Mouse (Mus musculus) adrenal gland, adult 18-20 months (tissue): ENCODE measurements at regions not wholly inside any gene's neighbourhood (a gene's known extent, or its start where the extent isn't known, plus 50 kb on each side); places are given as distances from the start of the nearest gene placed in this dataset.

ENCODE experiments used
- DNase-seq, 2 experiments: peaks; one replicate each; pipeline ENCODE4 v3.0.0; 2021 to 2022; ENCODE audit warnings: low spot score in 2 of 2

GRCm38 (mm10) chr5:75829850-75830625, 148.2 kb downstream of the Kdr start:
- DNase-seq = no peak

GRCm38 (mm10) chr5:75828332-75828731, 149.9 kb downstream of the Kdr start:
- DNase-seq = no peak

- DNase-seq = peak in 1 of 2 experiments; percentile 5
Observed at GRCm38 (mm10) chr5:75826283-75827098, 151.8 kb downstream of the Kdr start.

GRCm38 (mm10) chr5:75825576-75825975, 152.7 kb downstream of the Kdr start:
- DNase-seq = no peak

GRCm38 (mm10) chr5:75824660-75825059, 153.6 kb downstream of the Kdr start:
- no peak for DNase-seq

- no peak for DNase-seq
Observed at GRCm38 (mm10) chr5:75823646-75824045, 154.6 kb downstream of the Kdr start.

GRCm38 (mm10) chr5:75817396-75817795, 160.9 kb downstream of the Kdr start:
- DNase-seq = no peak

- DNase-seq = no peak
Observed at GRCm38 (mm10) chr5:75814393-75814984, 163.8 kb downstream of the Kdr start.

- DNase-seq = no peak
Observed at GRCm38 (mm10) chr5:75812686-75813085, 165.6 kb downstream of the Kdr start.

- no peak for DNase-seq
Observed at GRCm38 (mm10) chr5:75808551-75809332, 169.5 kb downstream of the Kdr start.

- no peak for DNase-seq
Observed at GRCm38 (mm10) chr5:75805011-75805410, 173.2 kb downstream of the Kdr start.

- no peak for DNase-seq
Observed at GRCm38 (mm10) chr5:75804340-75804739, 173.9 kb downstream of the Kdr start.

- DNase-seq = no peak
Observed at GRCm38 (mm10) chr5:75803012-75803411, 175.2 kb downstream of the Kdr start.

GRCm38 (mm10) chr5:75800040-75800989, 177.9 kb downstream of the Kdr start:
- no peak for DNase-seq

- no peak for DNase-seq
Observed at GRCm38 (mm10) chr5:75799627-75800026, 178.6 kb downstream of the Kdr start.

- no peak for DNase-seq
Observed at GRCm38 (mm10) chr5:75793184-75793583, 185.1 kb downstream of the Kdr start.

- no peak for DNase-seq
Observed at GRCm38 (mm10) chr5:75791738-75792137, 186.5 kb downstream of the Kdr start.

- DNase-seq = no peak
Observed at GRCm38 (mm10) chr5:75788087-75788486, 190.2 kb downstream of the Kdr start.

GRCm38 (mm10) chr5:75786196-75786595, 192.1 kb downstream of the Kdr start:
- no peak for DNase-seq

GRCm38 (mm10) chr5:75784998-75785593, 193.2 kb downstream of the Kdr start:
- no peak for DNase-seq
